Mouse (Mus musculus) hindbrain, postnatal 0 days (tissue): ENCODE results near the gene Usp3. TPM values are rescaled to one million over a fixed set of nuclear protein-coding genes. Genes with fewer than 3 reads are reported as not detected.

Experiments used
- ATAC-seq: fragments of 200-750 bp; cut with Nextera tagmentation; 2 replicates; pipeline ENCODE4 v1.8.0; 2017; ENCODE audit warnings: mild to moderate bottlenecking, moderate TSS enrichment, moderate library complexity
- DNase-seq: peaks from one replicate; pipeline ENCODE4 v3.0.0-alpha.2; 2015; ENCODE audit warnings: low spot score
- H3K27ac ChIP-seq: fragments of 300-500 bp; sonication (generic); 2 replicates; pipeline ENCODE4 v1.5.1; 2014; ENCODE audit warnings: mild to moderate bottlenecking
- H3K27me3 ChIP-seq: fragments of 300-500 bp; sonication (generic); 2 replicates; pipeline ENCODE4 v1.6.1; 2014; ENCODE audit warnings: low read length, mixed read lengths; ENCODE audit not compliant: insufficient read depth
- H3K36me3 ChIP-seq: fragments of 300-500 bp; sonication (generic); 2 replicates; pipeline ENCODE4 v1.6.1; 2014; ENCODE audit warnings: low read length, mixed read lengths; ENCODE audit not compliant: insufficient read depth
- H3K4me1 ChIP-seq: fragments of 300-500 bp; sonication (generic); 2 replicates; pipeline ENCODE4 v1.6.1; 2014; ENCODE audit warnings: antibody characterized with exemption, low read length, mixed read lengths; ENCODE audit not compliant: insufficient read depth
- H3K4me2 ChIP-seq: fragments of 300-500 bp; sonication (generic); 2 replicates; pipeline ENCODE4 v1.6.1; 2014; ENCODE audit warnings: low read depth, mild to moderate bottlenecking, low read length, moderate library complexity, mixed read lengths
- H3K4me3 ChIP-seq: fragments of 300-500 bp; sonication (generic); 2 replicates; pipeline ENCODE4 v1.5.1; 2014; ENCODE audit warnings: low read length
- H3K9ac ChIP-seq: fragments of 300-500 bp; sonication (generic); replicated peaks from 2 replicates; pipeline ENCODE4 v1.6.1; 2014; ENCODE audit warnings: mild to moderate bottlenecking, low read length, moderate library complexity, mixed read lengths
- H3K9me3 ChIP-seq: fragments of 300-500 bp; sonication (generic); 2 replicates; pipeline ENCODE4 v1.6.1; 2016; ENCODE audit warnings: low read length, mixed read lengths
- CTCF ChIP-seq: IDR thresholded peaks from 2 replicates; pipeline ENCODE4 v1.5.1; 2016; ENCODE audit warnings: antibody characterized with exemption, control low read depth, low read depth
- WGBS: fragments of 180-500 bp; shearing (Covaris S2); extraction: QIAGEN DNeasy Blood & Tissue Kit; methylation state at CpG from one replicate; pipeline ENCODE4 v1.1.7; 2014; 5-methylcytosine and 5-hydroxymethylcytosine counted together
- polyA plus RNA-seq: library from polyadenylated mRNA; unstranded; fragments of >200 nt; fragmentation: Nextera tagmentation; extraction: Ambion mirVana; gene quantifications from 2 replicates; pipeline ENCODE4 v1.2.1, GENCODE M21; 2015
- total RNA-seq: library from RNA; depleted of rRNA; stranded (reverse); fragments of >200 nt; gene quantifications from 2 replicates; pipeline ENCODE4 v1.2.3, GENCODE M21; 2014

Usp3 gene
- total and polyA plus RNA-seq, 2 experiments from 2014 or later: 28.4 to 39.6 TPM

DNA sequence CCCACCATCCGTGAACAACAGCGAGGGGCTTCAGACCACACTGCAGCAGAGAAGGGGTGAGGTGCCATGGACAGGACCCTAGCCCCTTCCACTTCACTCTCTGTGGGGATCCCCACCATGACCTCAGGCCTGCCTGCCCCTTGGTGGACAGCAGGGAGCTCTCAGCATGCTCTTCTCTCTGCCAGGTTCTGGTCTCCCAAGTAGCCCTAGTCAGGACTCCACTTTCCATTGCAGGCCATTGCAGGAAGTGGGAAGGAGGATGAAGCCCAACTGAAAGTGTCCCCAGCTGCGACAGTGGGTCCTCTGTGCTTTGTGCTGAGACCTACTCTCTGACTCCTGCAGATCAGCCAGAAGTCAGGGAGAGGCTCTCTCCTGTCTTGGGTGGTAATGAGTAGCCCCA is 85.3 kb downstream of the Usp3 start:
- WGBS: 87% methylated on average over 3 of the region's 3 CpGs
- Histone ChIP-seq H3K27me3 (no peaks in the 10 kb centered on the region), H3K9ac (no peak overlapping the region), H3K4me1 (peaks cover 7% of the 10 kb centered on the region; the same call in 1 of the 2 replicates), H3K9me3 (no peaks in the 10 kb centered on the region), H3K36me3 (peaks cover 37% of the 10 kb centered on the region), H3K4me2 (no peak overlapping the region), H3K4me3 (no peak overlapping the region), H3K27ac (no peak overlapping the region)
- DNase-seq (no peak), ATAC-seq (no peak)
- TF ChIP-seq CTCF: no peak

GRCm38 (mm10) chr9:66506424-66506823 is 86.5 kb downstream of the Usp3 start:
- no peak overlapping the region for H3K9ac ChIP-seq
- ATAC-seq (no peak), DNase-seq (no peak)
- H3K4me2 ChIP-seq: no peak overlapping the region
- TF ChIP-seq CTCF: no peak
- H3K36me3 ChIP-seq: peaks cover 48% of the 10 kb centered on the region
- H3K4me1 ChIP-seq: peaks cover 5% of the 10 kb centered on the region; the same call in 1 of the 2 replicates
- no peaks in the 10 kb centered on the region for H3K9me3 ChIP-seq
- H3K27ac ChIP-seq: peak overlapping the region; percentile 62
- no peak overlapping the region for H3K4me3 ChIP-seq
- no peaks in the 10 kb centered on the region for H3K27me3 ChIP-seq

DNA sequence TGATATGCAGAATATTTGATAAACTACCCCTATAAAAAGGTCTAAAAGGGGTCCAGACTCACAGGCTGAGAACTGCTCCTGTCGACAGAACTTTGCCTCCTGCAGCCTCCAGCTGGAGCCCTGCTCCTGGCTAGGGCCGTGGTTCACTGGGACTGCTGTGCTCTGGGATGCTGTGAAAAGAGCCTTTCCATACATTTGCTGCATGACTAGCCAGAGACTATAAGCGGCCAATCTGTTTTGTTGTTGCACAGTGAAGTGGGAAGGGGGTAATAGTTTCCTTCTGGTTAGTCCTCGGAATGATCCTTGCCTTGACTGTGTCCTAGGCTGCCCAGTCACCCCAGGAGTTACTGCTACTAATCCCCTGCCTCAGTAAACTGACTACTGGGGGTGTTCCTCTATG is 86.9 kb downstream of the Usp3 start:
- H3K36me3 ChIP-seq: peaks cover 51% of the 10 kb centered on the region
- DNase-seq: peak; percentile 62
- no peak for TF ChIP-seq CTCF
- H3K27ac ChIP-seq: peak overlapping the region; percentile 62
- H3K9me3 ChIP-seq: no peaks in the 10 kb centered on the region
- H3K4me3 ChIP-seq: no peak overlapping the region
- peaks cover 5% of the 10 kb centered on the region; the same call in 1 of the 2 replicates for H3K4me1 ChIP-seq
- no peaks in the 10 kb centered on the region for H3K27me3 ChIP-seq
- peak; percentile 58 for ATAC-seq
- no peak overlapping the region for H3K4me2 ChIP-seq
- no peak overlapping the region for H3K9ac ChIP-seq
- WGBS: 8% methylated on average over 4 of the region's 4 CpGs

GRCm38 (mm10) chr9:66505141-66505917 is 87.6 kb downstream of the Usp3 start:
- DNase-seq (no peak), ATAC-seq (no peak; the same call in 1 of the 2 replicates)
- Histone ChIP-seq H3K27me3 (no peaks in the 10 kb centered on the region), H3K36me3 (peaks cover 51% of the 10 kb centered on the region), H3K4me3 (no peak overlapping the region), H3K4me2 (no peak overlapping the region), H3K9ac (no peak overlapping the region), H3K4me1 (peaks cover 2% of the 10 kb centered on the region; the same call in 1 of the 2 replicates), H3K9me3 (no peaks in the 10 kb centered on the region), H3K27ac (peak overlapping the region; percentile 62)
- 43% methylated on average over 9 of the region's 9 CpGs for WGBS
- TF ChIP-seq CTCF: no peak

- Histone ChIP-seq H3K27ac (no peak overlapping the region), H3K4me1 (no peaks in the 10 kb centered on the region), H3K9me3 (no peaks in the 10 kb centered on the region), H3K4me2 (no peak overlapping the region), H3K27me3 (no peaks in the 10 kb centered on the region), H3K9ac (no peak overlapping the region), H3K36me3 (peaks cover 53% of the 10 kb centered on the region), H3K4me3 (no peak overlapping the region)
- no peak for TF ChIP-seq CTCF
- no peak for DNase-seq
- 76% methylated on average over 13 of the region's 13 CpGs for WGBS
- no peak for ATAC-seq
Measured at GRCm38 (mm10) chr9:66504518-66504917, 88.4 kb downstream of the Usp3 start.

GRCm38 (mm10) chr9:66503879-66504411 is 89.0 kb downstream of the Usp3 start:
- no peak overlapping the region for H3K9ac ChIP-seq
- WGBS: 91% methylated on average over 4 of the region's 4 CpGs

DNA sequence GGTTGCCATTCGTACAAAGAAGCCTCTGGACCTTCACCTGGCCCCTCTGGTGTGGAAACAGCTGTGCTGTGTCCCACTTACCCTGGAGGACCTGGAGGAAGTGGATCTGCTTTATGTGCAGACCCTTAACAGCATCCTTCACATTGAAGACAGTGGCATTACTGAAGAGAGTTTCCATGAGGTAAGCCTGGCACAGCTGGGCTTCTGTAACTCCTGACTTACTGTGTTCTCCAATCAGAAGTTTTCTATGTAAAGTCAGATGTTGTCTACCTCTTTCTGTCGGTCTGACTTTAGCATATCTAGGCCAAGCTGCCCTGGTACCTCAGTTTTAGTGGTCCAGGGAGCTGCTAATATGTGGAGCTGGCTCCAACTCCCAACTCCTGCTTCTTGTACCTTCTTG is 91.7 kb downstream of the Usp3 start:
- Histone ChIP-seq H3K4me2 (no peak overlapping the region), H3K4me3 (no peak overlapping the region), H3K4me1 (no peaks in the 10 kb centered on the region), H3K9ac (no peak overlapping the region), H3K36me3 (peaks cover 50% of the 10 kb centered on the region), H3K27me3 (no peaks in the 10 kb centered on the region), H3K9me3 (no peaks in the 10 kb centered on the region), H3K27ac (no peak overlapping the region)
- WGBS: 82% methylated on average over 2 of the region's 2 CpGs
- no peak for TF ChIP-seq CTCF
- DNase-seq (no peak), ATAC-seq (no peak)

More at GRCm38 (mm10) chr9:66503879-66504411, 89.0 kb downstream of the Usp3 start:
- no peak for DNase-seq
- Histone ChIP-seq H3K4me2 (no peak overlapping the region), H3K27ac (no peak overlapping the region), H3K4me3 (no peak overlapping the region), H3K36me3 (peaks cover 48% of the 10 kb centered on the region), H3K27me3 (no peaks in the 10 kb centered on the region), H3K4me1 (no peaks in the 10 kb centered on the region), H3K9me3 (no peaks in the 10 kb centered on the region)
- no peak for ATAC-seq
- TF ChIP-seq CTCF: no peak
